ENCODE assay signal across 8 mouse cellular contexts in genomic region chr12:36157304-36157637, GRCm38 (mm10). TPM values are rescaled to one million over a fixed set of nuclear protein-coding genes. Genes with fewer than 3 reads are reported as not detected.
DNase-seq lines count a peak whose midpoint lies in the region; ATAC-seq lines count a peak whose summit lies in the region.

No protein-coding gene starts in this region.

- H3K36me3 ChIP-seq in kidney, embryonic 16.5 days (ENCODE audit: insufficient read depth, low read length): no peaks in the 10 kb centered on the region; the same call in 1 of the 2 replicates
- H3K36me3 ChIP-seq in hindbrain, embryonic 13.5 days: no peaks in the 10 kb centered on the region

- 0% methylated on average over 14 of the region's 14 CpGs for WGBS in kidney, embryonic 16.5 days
- WGBS in hindbrain, embryonic 13.5 days: 0% methylated on average over 14 of the region's 14 CpGs

- H3K4me3 ChIP-seq in kidney, embryonic 16.5 days (ENCODE audit: low read length): peak overlapping the region; percentile 85
- peak overlapping the region; percentile 86 for H3K4me3 ChIP-seq in brown adipose tissue, adult 24 weeks (ENCODE audit: insufficient read depth, low read depth, low read length)
- peak overlapping the region; percentile 95 for H3K4me3 ChIP-seq in hindbrain, embryonic 13.5 days

- H3K4me2 ChIP-seq in kidney, embryonic 16.5 days (replicated peaks; ENCODE audit: low read depth, low read length): peak overlapping the region; percentile 65
- peak overlapping the region; percentile 73 for H3K4me2 ChIP-seq in hindbrain, embryonic 13.5 days

- no peaks in the 10 kb centered on the region for H3K9me3 ChIP-seq in kidney, embryonic 16.5 days (ENCODE audit: low read length)
- H3K9me3 ChIP-seq in hindbrain, embryonic 13.5 days: no peaks in the 10 kb centered on the region

- H3K27me3 ChIP-seq in kidney, embryonic 16.5 days (ENCODE audit: insufficient read depth, low read length): no peaks in the 10 kb centered on the region
- no peaks in the 10 kb centered on the region for H3K27me3 ChIP-seq in hindbrain, embryonic 13.5 days

- no peak for DNase-seq in kidney, adult 11 months
- DNase-seq in urinary bladder, adult 18-20 months (ENCODE audit: low spot score in 2 of 2): no peak
- DNase-seq in cerebellum, adult 8-10 months: no peak
- DNase-seq in retina, embryonic 14.5 days (ENCODE audit: low spot score): no peak

- H3K27ac ChIP-seq in kidney, embryonic 16.5 days (ENCODE audit: low read length): peak overlapping the region; percentile 89
- H3K27ac ChIP-seq in brown adipose tissue, adult 24 weeks (replicated peaks; ENCODE audit: low read depth, low read length): peak overlapping the region; percentile 87
- H3K27ac ChIP-seq in hindbrain, embryonic 13.5 days: peak overlapping the region; percentile 95

- peak; percentile 48; the same call in 1 of the 2 replicates for ATAC-seq in kidney, embryonic 16.5 days (ENCODE audit: low FRiP score, low TSS enrichment)
- peak; percentile 45 for ATAC-seq in hindbrain, embryonic 13.5 days (ENCODE audit: low FRiP score)
- ATAC-seq in megakaryocyte progenitor cell, adult 5-6 weeks (replicated peaks; ENCODE audit: poor library complexity): peak; percentile 20

- H3K9ac ChIP-seq in kidney, embryonic 16.5 days (replicated peaks; ENCODE audit: low read length): peak overlapping the region; percentile 91
- peak overlapping the region; percentile 96 for H3K9ac ChIP-seq in hindbrain, embryonic 13.5 days

- H3K4me1 ChIP-seq in kidney, embryonic 16.5 days (ENCODE audit: insufficient read depth, low read length): peaks cover 23% of the 10 kb centered on the region
- peaks cover 5% of the 10 kb centered on the region; the same call in 1 of the 2 replicates for H3K4me1 ChIP-seq in brown adipose tissue, adult 24 weeks (ENCODE audit: control insufficient read depth, insufficient read depth, insufficient read length, low read length)
- peaks cover 38% of the 10 kb centered on the region for H3K4me1 ChIP-seq in hindbrain, embryonic 13.5 days (replicated peaks)

RNA-seq across cellular contexts. Expression of gene Ankmy2, which starts 0.4 kb away (rescaled TPM):
- 37.4 and 41.6 TPM in 2 replicates for polyA plus RNA-seq in kidney, embryonic 16.5 days (2015; fragmentation: Nextera tagmentation; extraction: Ambion mirVana)
- 16.4 and 16.6 TPM in 2 replicates for polyA plus RNA-seq in brown adipose tissue, adult 24 weeks (2012; ENCODE audit: insufficient read depth, insufficient read length, missing spikeins)
- 60.3 and 63.8 TPM in 2 replicates for polyA plus RNA-seq in hindbrain, embryonic 13.5 days (2015; fragmentation: Nextera tagmentation; extraction: Ambion mirVana)
- 17.1 and 22.2 TPM in 2 replicates for total RNA-seq in megakaryocyte progenitor cell, adult 5-6 weeks (2015)
- total RNA-seq in megakaryocyte progenitor cell, adult 5-6 weeks (2017): 22.7 and 23.3 TPM in 2 replicates

RNA-seq across cellular contexts. Expression of gene Bzw2, which starts 0.6 kb away (rescaled TPM):
- 198 and 218 TPM in 2 replicates for polyA plus RNA-seq in kidney, embryonic 16.5 days (2015; fragmentation: Nextera tagmentation; extraction: Ambion mirVana)
- polyA plus RNA-seq in brown adipose tissue, adult 24 weeks (2012; ENCODE audit: insufficient read depth, insufficient read length, missing spikeins): 25.0 and 35.3 TPM in 2 replicates
- polyA plus RNA-seq in hindbrain, embryonic 13.5 days (2015; fragmentation: Nextera tagmentation; extraction: Ambion mirVana): 425 and 457 TPM in 2 replicates
- 150 and 156 TPM in 2 replicates for total RNA-seq in megakaryocyte progenitor cell, adult 5-6 weeks (2015)
- 111 and 131 TPM in 2 replicates for total RNA-seq in megakaryocyte progenitor cell, adult 5-6 weeks (2017)
